Mouse (Mus musculus) hindbrain, embryonic 15.5 days (tissue): ENCODE results near the gene Opa1. TPM values are rescaled to one million over a fixed set of nuclear protein-coding genes. Genes with fewer than 3 reads are reported as not detected.

Source experiments
- ATAC-seq: fragments of 200-750 bp; cut with Nextera tagmentation; 2 replicates; pipeline ENCODE4 v1.8.0; 2017; ENCODE audit warnings: low read depth, moderate number of reproducible peaks, moderate TSS enrichment; ENCODE audit not compliant: low FRiP score
- H3K27ac ChIP-seq: fragments of 300-500 bp; sonication (generic); replicated peaks from 2 replicates; pipeline ENCODE4 v1.5.1; 2015; ENCODE audit warnings: mild to moderate bottlenecking, inconsistent platforms
- H3K27me3 ChIP-seq: fragments of 300-500 bp; sonication (generic); 2 replicates; pipeline ENCODE4 v1.6.1; 2015; ENCODE audit warnings: control low read depth, inconsistent platforms
- H3K36me3 ChIP-seq: fragments of 300-500 bp; sonication (generic); 2 replicates; pipeline ENCODE4 v1.6.1; 2015; ENCODE audit warnings: control low read depth, inconsistent platforms
- H3K4me1 ChIP-seq: fragments of 300-500 bp; sonication (generic); replicated peaks from 2 replicates; pipeline ENCODE4 v1.6.1; 2015; ENCODE audit warnings: control low read depth, inconsistent platforms
- H3K4me2 ChIP-seq: fragments of 300-500 bp; sonication (generic); 2 replicates; pipeline ENCODE4 v1.6.1; 2015; ENCODE audit warnings: moderate library complexity, mild to moderate bottlenecking, inconsistent platforms
- H3K4me3 ChIP-seq: fragments of 300-500 bp; sonication (generic); 2 replicates; pipeline ENCODE4 v1.5.1; 2015; ENCODE audit warnings: mild to moderate bottlenecking, inconsistent platforms
- H3K9ac ChIP-seq: fragments of 300-500 bp; sonication (generic); 2 replicates; pipeline ENCODE4 v1.6.1; 2015; ENCODE audit warnings: inconsistent platforms
- H3K9me3 ChIP-seq: fragments of 300-500 bp; sonication (generic); 2 replicates; pipeline ENCODE4 v1.6.1; 2016; ENCODE audit warnings: control low read depth, inconsistent platforms
- WGBS: fragments of 180-500 bp; shearing (Covaris S2); methylation state at CpG from one replicate; pipeline ENCODE4 v1.1.7; 2015; 5-methylcytosine and 5-hydroxymethylcytosine counted together
- polyA plus RNA-seq: library from polyadenylated mRNA; unstranded; fragments of >200 nt; fragmentation: Nextera tagmentation; extraction: Ambion mirVana; gene quantifications from 2 replicates; pipeline ENCODE4 v1.2.1, GENCODE M21; 2015

Gene Opa1
- polyA plus RNA-seq, 1 experiment from 2014 or later, result 42.5 TPM

- no peak overlapping the region for H3K9ac ChIP-seq
Observed at GRCm38 (mm10) chr16:29682555-29683431, 103.7 kb downstream of the Opa1 start.

DNA sequence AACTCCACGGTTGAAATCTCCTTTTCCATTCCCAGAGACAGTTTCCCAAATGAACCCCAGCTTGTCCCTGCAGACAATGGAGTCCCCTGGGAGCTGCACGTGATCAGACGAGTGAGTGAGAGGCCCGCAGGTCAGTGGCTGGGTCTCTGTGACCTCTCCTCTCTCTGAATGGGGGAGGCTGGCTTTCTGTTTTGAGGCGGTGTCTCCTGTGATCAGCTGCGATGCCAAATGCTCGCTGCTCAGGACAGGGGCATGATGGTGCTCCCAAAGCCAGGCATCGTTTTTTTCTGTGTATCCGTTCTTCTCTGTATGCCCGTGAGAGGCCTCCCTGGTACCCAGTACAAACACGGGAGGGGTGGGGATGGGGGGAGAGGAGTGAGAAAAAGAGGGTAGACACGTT is 104.4 kb downstream of the Opa1 start:
- H3K4me1 ChIP-seq, result peaks cover 22% of the 10 kb centered on the region
- peak; percentile 39; the same call in 1 of the 2 replicates for ATAC-seq
- peak overlapping the region; percentile 50 for H3K4me2 ChIP-seq
- no peak overlapping the region for H3K4me3 ChIP-seq
- H3K27ac ChIP-seq, result no peak overlapping the region
- no peaks in the 10 kb centered on the region for H3K9me3 ChIP-seq
- WGBS, result 4% methylated on average over 12 of the region's 12 CpGs
- no peak overlapping the region for H3K9ac ChIP-seq
- H3K27me3 ChIP-seq, result peaks cover 27% of the 10 kb centered on the region
- H3K36me3 ChIP-seq, result no peaks in the 10 kb centered on the region

More at GRCm38 (mm10) chr16:29682555-29683431, 103.7 kb downstream of the Opa1 start:
- Histone ChIP-seq H3K4me1 (peaks cover 16% of the 10 kb centered on the region), H3K4me3 (peak overlapping the region; percentile 10; the same call in 1 of the 2 replicates), H3K27me3 (peaks cover 27% of the 10 kb centered on the region), H3K4me2 (peak overlapping the region; percentile 50), H3K27ac (no peak overlapping the region), H3K36me3 (no peaks in the 10 kb centered on the region), H3K9me3 (no peaks in the 10 kb centered on the region)
- WGBS, result 10% methylated on average over 17 of the region's 17 CpGs
- ATAC-seq, result peak; percentile 61; the same call in 1 of the 2 replicates

DNA sequence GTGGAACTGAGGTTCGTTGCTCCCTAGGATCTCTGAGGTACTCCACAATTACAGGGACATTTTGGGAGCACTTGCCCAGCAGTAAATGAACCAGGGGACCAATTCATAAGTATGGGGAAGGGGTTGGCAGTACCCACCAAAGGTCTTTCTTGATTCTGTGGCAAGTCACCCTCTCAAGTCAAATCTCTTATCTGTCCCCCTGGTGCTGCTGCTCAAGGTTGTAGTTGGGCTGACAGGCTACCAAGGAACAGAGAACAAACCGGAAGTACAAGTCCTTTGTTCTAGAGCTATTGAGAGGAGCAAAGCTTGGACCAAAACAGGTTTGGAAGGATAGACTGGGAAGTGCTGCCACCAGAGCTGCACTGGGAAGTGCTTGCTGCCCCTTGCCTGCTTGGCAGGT is 105.0 kb downstream of the Opa1 start:
- no peak overlapping the region for H3K4me2 ChIP-seq
- H3K27ac ChIP-seq, result no peak overlapping the region
- no peaks in the 10 kb centered on the region for H3K36me3 ChIP-seq
- H3K9me3 ChIP-seq, result no peaks in the 10 kb centered on the region
- WGBS, result 44% methylated on average over 2 of the region's 2 CpGs
- peaks cover 24% of the 10 kb centered on the region for H3K4me1 ChIP-seq
- no peak overlapping the region for H3K4me3 ChIP-seq
- ATAC-seq, result no peak
- H3K9ac ChIP-seq, result no peak overlapping the region
- peaks cover 25% of the 10 kb centered on the region for H3K27me3 ChIP-seq

DNA sequence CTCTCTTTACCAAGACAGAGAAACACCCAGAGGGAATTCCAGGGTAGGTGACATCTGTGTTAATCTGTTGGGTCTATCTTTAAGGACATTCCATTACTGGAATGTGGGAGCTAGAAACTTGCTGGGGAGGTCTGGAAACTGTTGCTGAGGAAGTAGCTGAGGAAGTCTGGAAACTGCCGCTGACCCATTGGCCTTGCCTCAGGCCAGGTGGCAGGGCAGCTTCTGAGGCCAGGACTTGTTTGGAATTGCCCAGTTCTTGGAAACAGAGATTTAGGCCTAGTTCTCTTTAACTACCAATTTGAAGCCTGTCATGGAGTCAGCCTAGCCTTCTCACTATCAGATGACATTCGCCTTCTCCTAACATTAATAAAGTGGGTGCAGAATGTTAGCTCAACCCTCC is 105.5 kb downstream of the Opa1 start:
- Histone ChIP-seq H3K27me3 (peaks cover 22% of the 10 kb centered on the region), H3K9ac (no peak overlapping the region), H3K4me3 (no peak overlapping the region), H3K4me2 (no peak overlapping the region), H3K27ac (no peak overlapping the region), H3K4me1 (peaks cover 24% of the 10 kb centered on the region), H3K9me3 (no peaks in the 10 kb centered on the region), H3K36me3 (no peaks in the 10 kb centered on the region)
- no peak for ATAC-seq
- 94% methylated on average over 2 of the region's 2 CpGs for WGBS

GRCm38 (mm10) chr16:29686141-29686540 is 107.0 kb downstream of the Opa1 start:
- Histone ChIP-seq H3K4me2 (no peak overlapping the region), H3K4me1 (peaks cover 24% of the 10 kb centered on the region), H3K36me3 (no peaks in the 10 kb centered on the region), H3K27me3 (peaks cover 10% of the 10 kb centered on the region), H3K27ac (no peak overlapping the region), H3K9me3 (no peaks in the 10 kb centered on the region), H3K9ac (no peak overlapping the region), H3K4me3 (no peak overlapping the region)
- ATAC-seq, result no peak
- 40% methylated on average over 6 of the region's 6 CpGs for WGBS

- peak; percentile 49 for ATAC-seq
- no peaks in the 10 kb centered on the region for H3K27me3 ChIP-seq
- H3K4me3 ChIP-seq, result no peak overlapping the region
- H3K9ac ChIP-seq, result no peak overlapping the region
- H3K36me3 ChIP-seq, result no peaks in the 10 kb centered on the region
- H3K9me3 ChIP-seq, result no peaks in the 10 kb centered on the region
- no peak overlapping the region for H3K4me2 ChIP-seq
- H3K27ac ChIP-seq, result no peak overlapping the region
- WGBS, result 37% methylated on average over 17 of the region's 17 CpGs
- peaks cover 17% of the 10 kb centered on the region for H3K4me1 ChIP-seq
Observed at GRCm38 (mm10) chr16:29687987-29688885, 109.1 kb downstream of the Opa1 start.

- peaks cover 21% of the 10 kb centered on the region for H3K4me1 ChIP-seq
- H3K4me3 ChIP-seq, result no peak overlapping the region
- no peak overlapping the region for H3K27ac ChIP-seq
- no peak overlapping the region for H3K4me2 ChIP-seq
- ATAC-seq, result no peak
- H3K9ac ChIP-seq, result no peak overlapping the region
- no peaks in the 10 kb centered on the region for H3K36me3 ChIP-seq
- WGBS, result 65% methylated on average over 11 of the region's 11 CpGs
- H3K27me3 ChIP-seq, result no peaks in the 10 kb centered on the region
- no peaks in the 10 kb centered on the region for H3K9me3 ChIP-seq
Observed at GRCm38 (mm10) chr16:29689187-29689819, 110.2 kb downstream of the Opa1 start.

DNA sequence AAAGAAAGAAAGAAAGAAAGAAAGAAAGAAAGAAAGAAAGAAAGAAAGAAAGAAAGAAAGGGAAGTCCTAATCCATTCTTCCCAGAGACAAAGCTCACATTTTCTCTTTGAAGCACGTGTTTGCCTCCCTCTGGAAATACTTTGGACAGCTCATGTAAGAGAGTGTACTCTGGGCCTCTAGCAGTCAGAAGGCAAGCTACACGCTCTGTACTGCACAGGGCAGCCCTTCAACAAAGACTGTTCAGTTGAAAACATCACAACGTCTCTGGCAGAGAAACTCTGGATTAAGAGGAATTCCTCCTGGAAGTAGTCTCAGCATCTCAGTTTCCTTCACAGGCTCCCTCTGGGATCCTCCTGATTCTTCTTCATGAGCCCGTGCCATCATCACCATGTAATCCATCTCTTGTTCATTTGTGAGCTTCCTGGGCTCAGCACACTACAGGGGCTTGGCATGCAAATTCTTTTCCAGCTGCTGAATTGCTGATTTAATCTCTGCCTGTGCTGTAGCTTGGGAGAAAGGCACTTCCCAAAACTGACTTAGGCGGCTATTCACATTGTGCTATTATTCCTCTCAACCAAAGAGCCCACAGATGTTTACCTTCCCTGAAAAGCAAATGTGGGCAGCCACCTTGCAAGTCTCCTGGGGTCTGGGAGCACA is 114.0 kb downstream of the Opa1 start:
- H3K36me3 ChIP-seq, result no peaks in the 10 kb centered on the region
- no peak overlapping the region for H3K4me3 ChIP-seq
- no peaks in the 10 kb centered on the region for H3K9me3 ChIP-seq
- peaks cover 2% of the 10 kb centered on the region; the same call in 1 of the 2 replicates for H3K27me3 ChIP-seq
- no peak for ATAC-seq
- H3K4me1 ChIP-seq, result peaks cover 25% of the 10 kb centered on the region
- no peak overlapping the region for H3K9ac ChIP-seq
- whole genome bisulfite sequencing, result 19% methylated on average over 5 of the region's 5 CpGs
- H3K27ac ChIP-seq, result no peak overlapping the region
- H3K4me2 ChIP-seq, result no peak overlapping the region

DNA sequence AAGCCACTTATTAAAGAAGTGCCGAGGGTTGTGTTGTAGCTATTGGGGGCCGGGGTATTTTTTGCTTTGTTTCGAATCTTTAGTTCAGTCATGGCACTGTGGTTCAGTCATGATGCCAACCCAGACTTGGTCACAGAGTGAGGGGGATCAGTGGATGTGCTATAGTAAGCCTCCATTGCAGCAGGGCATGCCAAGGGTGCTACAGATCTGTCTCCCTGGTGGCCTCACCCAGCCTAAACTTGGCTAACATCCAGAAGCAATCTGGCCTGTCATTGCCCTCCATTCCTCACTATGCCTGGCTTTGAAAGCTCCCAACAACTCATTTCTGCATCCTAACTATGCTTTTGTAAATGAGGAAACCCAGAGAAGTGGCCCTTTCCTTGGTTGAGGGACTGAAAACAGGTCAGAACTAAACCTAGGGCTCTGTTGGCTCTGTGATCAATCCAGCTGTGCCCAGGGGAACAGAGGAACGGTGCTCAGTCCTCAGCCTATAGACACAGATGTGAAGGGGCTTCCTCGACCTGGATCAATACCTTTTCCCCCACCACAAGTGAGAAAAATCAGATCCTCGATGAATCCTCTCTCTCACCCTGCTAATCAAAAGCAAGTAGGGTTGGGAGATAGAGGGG is 114.8 kb downstream of the Opa1 start:
- no peak overlapping the region for H3K9ac ChIP-seq
- H3K27me3 ChIP-seq, result peaks cover 2% of the 10 kb centered on the region; the same call in 1 of the 2 replicates
- peak; percentile 46 for ATAC-seq
- H3K9me3 ChIP-seq, result no peaks in the 10 kb centered on the region
- 53% methylated on average over 6 of the region's 6 CpGs for WGBS
- H3K36me3 ChIP-seq, result no peaks in the 10 kb centered on the region
- H3K4me3 ChIP-seq, result no peak overlapping the region
- 0 out of 2 replicates have a peak overlapping the region, but pooled peaks have one; percentile 32 for H3K27ac ChIP-seq
- no peak overlapping the region for H3K4me2 ChIP-seq
- H3K4me1 ChIP-seq, result peaks cover 19% of the 10 kb centered on the region

DNA sequence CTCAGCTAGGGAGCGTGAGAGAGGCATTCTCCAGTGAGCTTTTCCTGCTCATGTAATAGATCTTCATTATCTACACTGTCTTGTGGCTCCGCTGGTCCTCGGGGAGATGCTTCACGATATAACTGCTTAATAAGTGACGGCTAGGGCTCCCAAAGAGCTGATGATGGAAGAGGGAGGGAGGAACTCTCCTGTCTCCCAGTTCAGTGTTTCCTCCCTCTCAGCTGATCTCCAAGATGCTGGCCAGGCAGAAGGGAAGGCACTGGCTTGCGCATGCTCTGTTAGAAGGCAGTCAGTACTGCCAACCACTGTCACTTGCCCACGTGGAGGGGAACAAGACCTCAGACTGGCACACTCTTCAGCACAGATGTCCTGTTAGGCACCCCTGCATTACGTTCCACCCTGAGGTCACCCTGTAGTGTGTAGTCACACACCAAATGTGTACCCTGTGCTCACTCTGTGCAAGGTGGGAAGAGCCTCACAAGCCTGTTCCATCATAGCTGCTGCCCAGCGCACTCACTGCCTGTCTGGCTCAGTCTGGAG is 115.4 kb downstream of the Opa1 start:
- Histone ChIP-seq H3K27me3 (peaks cover 2% of the 10 kb centered on the region; the same call in 1 of the 2 replicates), H3K4me2 (no peak overlapping the region), H3K36me3 (no peaks in the 10 kb centered on the region), H3K9me3 (no peaks in the 10 kb centered on the region), H3K27ac (0 out of 2 replicates have a peak overlapping the region, but pooled peaks have one; percentile 32), H3K4me1 (peaks cover 19% of the 10 kb centered on the region), H3K9ac (no peak overlapping the region), H3K4me3 (no peak overlapping the region)
- WGBS, result 46% methylated on average over 9 of the region's 9 CpGs
- peak; percentile 85 for ATAC-seq
